Mouse (Mus musculus): ENCODE data around the gene Aff1. TPM values are rescaled to one million over a fixed set of nuclear protein-coding genes. Genes with fewer than 3 reads are reported as not detected.

Aff1 gene
- polyA plus RNA-seq (2015; fragmentation: Nextera tagmentation; extraction: Ambion mirVana), result 7.2 TPM in 2 replicates

DNA sequence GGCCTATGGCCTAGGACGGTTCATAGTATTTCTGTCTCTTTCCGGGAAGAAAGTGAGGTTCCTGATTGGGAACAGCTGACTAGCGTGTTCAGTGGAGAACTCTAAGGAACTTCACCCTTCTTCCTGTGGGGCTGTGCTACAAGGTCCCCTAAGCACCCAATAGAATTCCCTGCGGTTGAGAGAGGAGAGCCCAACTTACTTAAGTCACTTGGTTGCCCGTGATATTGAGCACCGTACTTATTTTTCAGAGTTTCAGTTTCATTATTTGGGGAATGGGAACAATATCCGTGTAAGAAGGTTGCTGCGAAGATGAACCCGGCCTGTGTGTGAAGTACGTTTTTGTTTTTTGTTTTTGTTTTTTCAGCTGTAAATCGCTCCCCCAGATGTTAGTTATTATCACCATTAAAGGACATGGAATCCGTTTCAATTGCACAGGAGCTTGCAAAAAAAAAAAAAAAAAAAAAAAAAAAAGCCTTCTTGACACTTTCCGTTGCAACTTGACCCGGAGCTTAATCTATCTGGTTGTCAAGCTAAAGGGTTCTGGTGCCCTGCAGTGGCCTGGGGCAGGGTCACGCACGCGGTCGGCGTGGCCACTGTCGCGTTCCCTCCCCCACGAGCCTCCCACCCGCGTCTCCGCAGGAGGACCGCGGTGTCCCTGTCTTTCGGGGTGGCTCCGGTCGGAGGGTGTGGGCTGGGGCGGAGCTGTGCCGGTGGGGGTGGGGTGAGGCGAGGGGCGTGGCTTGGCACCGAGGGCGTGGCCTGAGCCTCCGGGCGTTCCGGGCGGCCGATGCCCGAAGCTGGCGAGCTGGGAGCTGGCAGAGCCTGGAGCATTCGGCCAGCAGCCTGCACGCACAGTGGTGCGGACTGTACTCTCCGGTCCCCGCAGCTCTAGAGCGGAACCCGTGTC, at the start of gene Aff1:
Gene Aff1, plus strand, starts transcription at position 751 of the 907 bp plus-strand sequence.
- Histone ChIP-seq H3K9ac (peak within 1 kb of the TSS; percentile 44), H3K9me3 (no peaks in the 10 kb centered on the region), H3K4me1 (no peaks in the 10 kb centered on the region), H3K4me3 (replicated peaks) (peak within 1 kb of the TSS; percentile 71), H3K27ac (no peak within 1 kb of the TSS), H3K36me3 (no peaks in the 10 kb centered on the region), H3K27me3 (replicated peaks) (peaks cover 7% of the 10 kb centered on the region; the same call in 1 of the 2 replicates), H3K4me2 (peak within 1 kb of the TSS; percentile 100)
- 4% methylated on average over 50 of the region's 50 CpGs for WGBS
- ATAC-seq (ENCODE audit: insufficient read depth, low FRiP score, low read depth), result peak; percentile 94

DNA sequence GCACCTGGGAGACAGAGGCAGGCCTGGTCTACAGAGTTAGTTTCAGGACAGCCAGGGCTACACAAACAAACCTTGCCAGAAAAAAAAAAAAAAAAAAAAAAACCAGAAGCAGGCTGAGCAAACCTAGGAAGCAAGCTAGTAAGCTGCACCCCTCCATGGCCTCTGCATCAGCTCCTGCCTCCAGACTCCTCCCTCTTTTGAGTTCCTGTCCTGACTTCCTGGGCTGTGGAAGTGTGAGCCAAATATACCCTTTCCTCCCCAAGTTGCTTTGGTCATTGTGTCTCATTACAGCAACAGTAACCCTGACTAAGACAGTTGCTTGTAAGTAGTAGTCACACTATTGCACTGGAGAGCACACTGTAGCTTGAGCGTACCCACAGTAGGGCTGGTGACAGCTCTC, 48.0 kb upstream of the Aff1 start:
- ATAC-seq (ENCODE audit: insufficient read depth, low FRiP score, low read depth), result no peak
- no peaks in the 10 kb centered on the region for H3K9me3 ChIP-seq
- no peak overlapping the region for H3K4me3 ChIP-seq (replicated peaks)

DNA sequence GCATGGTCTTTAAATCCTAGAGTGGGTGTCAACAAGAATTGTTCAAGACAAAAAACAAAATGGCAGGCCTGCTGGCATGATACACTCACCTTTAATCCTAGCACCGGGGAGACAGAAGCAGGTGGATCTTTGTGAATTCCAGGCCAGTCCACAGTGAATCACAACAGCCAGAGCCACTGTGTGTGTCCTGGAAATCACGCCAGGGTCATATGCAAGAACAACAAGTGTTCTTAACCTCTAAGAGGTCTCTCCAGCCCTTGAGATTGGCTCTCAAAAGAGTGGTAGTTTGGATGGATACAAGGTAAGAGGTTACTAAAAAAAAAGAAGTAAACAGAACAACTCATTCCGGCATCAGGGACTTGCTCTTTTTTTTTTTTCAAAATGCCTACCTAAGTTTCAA, 44.9 kb upstream of the Aff1 start:
- H3K36me3 ChIP-seq, result no peaks in the 10 kb centered on the region
- H3K4me3 ChIP-seq (replicated peaks), result no peak overlapping the region
- H3K4me2 ChIP-seq, result no peak overlapping the region
- no peak for ATAC-seq (ENCODE audit: insufficient read depth, low FRiP score, low read depth)
- H3K9ac ChIP-seq, result no peak overlapping the region
- no peaks in the 10 kb centered on the region for H3K27me3 ChIP-seq (replicated peaks)
- 82% methylated on average over 3 of the region's 3 CpGs for WGBS
- H3K4me1 ChIP-seq, result no peaks in the 10 kb centered on the region; the same call in 1 of the 2 replicates
- no peak overlapping the region for H3K27ac ChIP-seq
- H3K9me3 ChIP-seq, result no peaks in the 10 kb centered on the region

More for the DNA sequence above, 48.0 kb upstream of the Aff1 start:
- Histone ChIP-seq H3K9ac (no peak overlapping the region), H3K27me3 (replicated peaks) (no peaks in the 10 kb centered on the region), H3K27ac (no peak overlapping the region), H3K36me3 (no peaks in the 10 kb centered on the region), H3K4me1 (no peaks in the 10 kb centered on the region; the same call in 1 of the 2 replicates), H3K4me2 (no peak overlapping the region)
- WGBS, result 96% methylated on average over 1 of the region's 1 CpGs

DNA sequence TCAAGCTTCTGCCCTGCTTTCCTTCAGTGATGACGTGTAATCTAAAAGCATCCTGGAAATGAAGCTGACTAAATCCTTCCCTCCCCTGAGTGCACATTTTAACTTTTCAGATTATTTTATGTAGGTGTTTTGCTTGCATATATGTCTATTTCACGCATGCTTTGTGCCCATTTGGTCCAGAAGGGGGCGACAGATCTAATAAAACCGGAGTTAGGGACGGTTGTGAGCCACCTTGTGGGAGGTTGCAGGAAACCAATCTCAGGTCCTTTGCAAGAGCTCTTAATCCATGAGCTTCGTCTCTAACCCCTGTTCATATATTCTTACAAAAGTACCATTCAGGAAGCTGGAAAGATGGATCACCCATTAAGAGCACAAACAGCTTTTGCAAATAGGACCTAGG, 37.9 kb upstream of the Aff1 start:
- H3K9ac ChIP-seq, result no peak overlapping the region
- no peaks in the 10 kb centered on the region for H3K9me3 ChIP-seq
- H3K36me3 ChIP-seq, result no peaks in the 10 kb centered on the region
- WGBS, result 34% methylated on average over 6 of the region's 6 CpGs
- peaks cover 4% of the 10 kb centered on the region; the same call in 1 of the 2 replicates for H3K4me1 ChIP-seq
- no peaks in the 10 kb centered on the region for H3K27me3 ChIP-seq (replicated peaks)
- no peak overlapping the region for H3K4me2 ChIP-seq
- H3K4me3 ChIP-seq (replicated peaks), result no peak overlapping the region
- no peak for ATAC-seq (ENCODE audit: insufficient read depth, low FRiP score, low read depth)
- no peak overlapping the region for H3K27ac ChIP-seq

DNA sequence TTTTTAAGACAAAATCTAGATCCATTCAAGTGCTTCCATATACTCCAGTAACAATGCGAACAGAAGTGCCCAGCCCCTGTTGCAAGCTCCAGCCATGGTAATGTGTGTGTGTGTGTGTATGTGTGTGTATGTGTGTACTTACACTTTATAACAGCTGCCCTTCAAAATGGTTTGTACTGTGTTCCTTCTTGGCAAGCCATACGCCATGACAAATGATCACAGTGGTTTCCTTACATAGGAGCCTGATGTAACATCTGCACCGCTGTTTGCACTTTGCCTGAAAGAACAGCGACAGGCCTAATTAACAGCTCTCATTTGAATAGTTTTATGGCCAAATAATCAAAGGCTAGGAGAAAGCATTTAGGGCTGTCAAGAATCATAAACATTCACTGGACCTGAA, 37.4 kb upstream of the Aff1 start:
- Histone ChIP-seq H3K9ac (no peak overlapping the region), H3K36me3 (no peaks in the 10 kb centered on the region), H3K27ac (no peak overlapping the region), H3K4me3 (replicated peaks) (no peak overlapping the region), H3K4me2 (peak overlapping the region; percentile 98), H3K4me1 (peaks cover 4% of the 10 kb centered on the region; the same call in 1 of the 2 replicates), H3K27me3 (replicated peaks) (no peaks in the 10 kb centered on the region), H3K9me3 (no peaks in the 10 kb centered on the region)
- ATAC-seq (ENCODE audit: insufficient read depth, low FRiP score, low read depth), result no peak
- WGBS, result 68% methylated on average over 4 of the region's 4 CpGs

DNA sequence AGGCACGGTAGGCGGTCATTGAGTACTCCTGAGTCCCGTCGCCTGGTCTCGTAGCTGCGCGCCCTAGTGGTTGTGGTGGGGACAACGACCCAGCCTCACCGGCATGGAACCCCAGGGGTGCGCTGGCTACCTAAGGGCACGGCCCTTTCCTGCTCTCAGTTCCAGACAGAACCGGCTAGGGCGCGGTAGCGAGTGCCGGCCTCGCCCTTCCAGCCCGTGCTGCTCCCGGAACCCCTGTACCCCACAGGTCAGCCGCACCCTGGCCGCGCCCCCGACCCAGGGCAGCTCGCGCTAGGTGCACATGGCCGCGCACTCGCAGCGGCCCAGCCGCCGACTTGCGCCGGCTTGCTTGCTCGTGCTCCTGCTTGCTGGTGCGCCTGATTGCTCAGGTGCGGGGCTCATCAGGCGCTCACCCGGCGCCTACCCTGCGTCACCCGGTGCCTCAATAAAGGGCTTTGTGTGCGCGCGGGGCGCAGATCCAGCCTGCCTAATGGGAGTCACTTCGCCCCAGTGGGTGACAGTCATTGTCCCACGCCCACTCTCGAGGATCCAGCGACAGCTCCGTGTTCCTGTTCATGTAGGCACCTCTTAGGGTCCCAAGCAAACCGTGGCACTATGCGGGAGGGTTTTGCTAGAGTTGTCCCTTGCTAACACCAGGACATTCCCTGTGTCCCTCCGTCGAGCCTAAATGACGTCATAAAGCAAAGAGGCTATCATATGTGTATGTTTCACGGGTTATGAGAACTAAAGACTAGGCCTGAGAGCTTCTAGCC, 36.6 kb upstream of the Aff1 start, which contains the start of gene 1700016H13Rik:
Gene 1700016H13Rik, minus strand, starts transcription at position 665 of the 773 bp plus-strand sequence.
- peak within 1 kb of the TSS; percentile 55 for H3K4me3 ChIP-seq (replicated peaks)
- WGBS, result 2% methylated on average over 46 of the region's 56 CpGs
- H3K4me2 ChIP-seq, result peak within 1 kb of the TSS; percentile 98
- no peaks in the 10 kb centered on the region for H3K27me3 ChIP-seq (replicated peaks)
- peak within 1 kb of the TSS; percentile 23 for H3K27ac ChIP-seq
- H3K4me1 ChIP-seq, result peaks cover 4% of the 10 kb centered on the region; the same call in 1 of the 2 replicates
- ATAC-seq (ENCODE audit: insufficient read depth, low FRiP score, low read depth), result peak; percentile 86
- no peaks in the 10 kb centered on the region for H3K9me3 ChIP-seq
- peak within 1 kb of the TSS; percentile 39; the same call in 1 of the 2 replicates for H3K9ac ChIP-seq
- H3K36me3 ChIP-seq, result no peaks in the 10 kb centered on the region

DNA sequence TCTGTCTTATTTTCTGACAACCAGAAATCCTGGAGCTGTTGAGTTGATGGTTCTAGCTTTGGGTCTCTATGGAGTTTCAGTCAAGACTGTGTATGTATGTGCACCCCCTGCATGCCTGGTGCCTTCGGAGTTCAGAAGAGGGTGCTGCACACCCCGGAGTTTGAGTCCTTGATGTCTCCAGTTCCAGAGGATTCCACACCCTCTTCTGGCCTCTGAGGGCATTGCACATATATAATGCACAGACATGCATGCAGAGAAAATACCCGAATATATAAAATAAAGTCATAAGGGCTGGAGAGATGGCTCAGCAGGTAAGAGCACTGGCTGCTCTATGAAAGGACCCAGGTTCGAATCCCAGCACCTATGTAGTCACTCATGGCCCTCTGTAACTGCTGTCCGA, 33.3 kb upstream of the Aff1 start:
- no peaks in the 10 kb centered on the region for H3K27me3 ChIP-seq (replicated peaks)
- H3K27ac ChIP-seq, result no peak overlapping the region
- no peak for ATAC-seq (ENCODE audit: insufficient read depth, low FRiP score, low read depth)
- no peaks in the 10 kb centered on the region for H3K9me3 ChIP-seq
- H3K4me3 ChIP-seq (replicated peaks), result no peak overlapping the region
- H3K4me2 ChIP-seq, result no peak overlapping the region
- peaks cover 4% of the 10 kb centered on the region; the same call in 1 of the 2 replicates for H3K4me1 ChIP-seq
- no peak overlapping the region for H3K9ac ChIP-seq
- 72% methylated on average over 5 of the region's 5 CpGs for WGBS
- no peaks in the 10 kb centered on the region for H3K36me3 ChIP-seq

DNA sequence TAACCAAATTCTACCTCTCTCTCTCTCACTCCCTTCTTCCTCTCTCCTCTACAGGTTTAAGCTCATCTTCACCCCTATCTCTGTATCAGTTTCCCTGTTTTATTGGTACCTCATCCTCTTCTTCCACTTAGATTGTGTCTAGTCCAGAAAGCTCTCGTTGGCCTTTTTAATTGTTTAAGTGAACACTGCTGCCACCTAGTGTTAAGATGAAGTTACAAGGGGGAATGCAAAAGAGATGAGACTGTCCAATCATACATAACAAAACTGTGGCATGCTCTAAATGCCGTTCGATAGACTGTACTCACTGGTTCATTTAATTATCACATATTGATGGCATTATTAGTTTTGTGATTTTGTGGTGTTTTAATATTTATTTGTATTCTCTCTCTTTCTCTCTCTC, 32.6 kb upstream of the Aff1 start:
- Histone ChIP-seq H3K9ac (no peak overlapping the region), H3K27ac (no peak overlapping the region), H3K4me3 (replicated peaks) (no peak overlapping the region), H3K4me1 (peaks cover 4% of the 10 kb centered on the region; the same call in 1 of the 2 replicates), H3K4me2 (no peak overlapping the region), H3K9me3 (no peaks in the 10 kb centered on the region), H3K36me3 (no peaks in the 10 kb centered on the region), H3K27me3 (replicated peaks) (no peaks in the 10 kb centered on the region)
- ATAC-seq (ENCODE audit: insufficient read depth, low FRiP score, low read depth), result no peak
- WGBS, result 34% methylated on average over 3 of the region's 3 CpGs

DNA sequence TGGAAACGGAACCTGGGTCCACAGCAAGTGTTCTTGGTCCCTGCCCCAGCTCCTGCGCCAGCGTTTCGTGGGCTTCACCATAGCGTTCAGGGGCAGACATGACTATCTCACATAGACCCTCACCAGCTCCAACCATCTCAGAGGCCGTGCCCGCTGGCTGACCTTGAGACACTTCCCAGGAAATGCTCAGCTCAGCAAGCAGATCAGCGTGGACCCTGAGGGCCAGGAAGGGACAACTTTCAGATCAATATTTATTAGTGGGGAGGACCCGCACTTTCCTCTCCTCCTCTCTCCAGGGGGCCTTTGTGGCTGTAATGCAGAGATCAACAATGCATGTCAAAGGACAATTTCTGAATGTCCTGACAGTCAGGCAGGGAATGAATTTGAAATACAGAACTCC, 27.2 kb upstream of the Aff1 start:
- Histone ChIP-seq H3K4me3 (replicated peaks) (no peak overlapping the region), H3K27ac (no peak overlapping the region), H3K36me3 (no peaks in the 10 kb centered on the region), H3K4me1 (no peaks in the 10 kb centered on the region), H3K9me3 (no peaks in the 10 kb centered on the region), H3K4me2 (no peak overlapping the region), H3K27me3 (replicated peaks) (no peaks in the 10 kb centered on the region), H3K9ac (no peak overlapping the region)
- ATAC-seq (ENCODE audit: insufficient read depth, low FRiP score, low read depth), result no peak
- WGBS, result 73% methylated on average over 9 of the region's 9 CpGs

DNA sequence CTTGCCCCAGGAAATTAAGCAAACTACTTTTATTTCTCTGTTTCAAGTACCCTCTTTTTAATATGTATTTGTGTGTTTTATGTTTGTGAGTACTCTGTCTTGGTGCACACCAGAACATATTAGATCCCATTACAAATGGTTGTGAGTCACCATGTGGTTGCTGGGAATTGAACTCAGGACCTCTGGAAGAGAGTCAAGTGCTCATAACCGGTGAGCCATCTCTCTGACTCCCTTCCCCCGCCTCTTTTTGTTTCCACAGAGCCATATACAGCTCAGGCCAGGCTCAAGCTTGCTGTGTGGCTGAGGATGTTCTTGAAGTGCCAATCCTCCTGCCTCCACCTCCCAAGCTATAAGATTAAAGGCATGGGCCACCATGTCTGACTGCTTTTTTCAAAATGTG, 26.3 kb upstream of the Aff1 start:
- WGBS, result 76% methylated on average over 2 of the region's 2 CpGs

DNA sequence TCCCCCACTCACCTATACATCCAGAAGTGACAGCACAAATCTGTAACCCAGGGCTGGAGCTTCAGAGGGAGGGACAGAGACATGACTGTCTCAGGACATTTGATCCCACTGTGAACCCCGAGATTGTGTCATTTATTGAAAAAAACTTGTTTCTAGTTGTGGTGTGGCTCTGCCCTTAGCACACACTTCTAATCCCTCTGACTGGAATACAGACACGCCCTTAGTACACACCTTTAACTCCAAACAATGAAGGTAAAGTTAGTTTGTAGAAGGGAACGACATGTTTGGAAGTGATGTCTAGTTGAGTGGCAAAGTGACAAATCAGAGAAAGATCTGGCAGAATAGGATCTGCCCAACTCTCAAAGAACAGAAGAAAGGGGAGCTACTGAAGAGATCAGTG, 20.3 kb upstream of the Aff1 start:
- 52% methylated on average over 3 of the region's 3 CpGs for WGBS
- H3K27me3 ChIP-seq (replicated peaks), result no peaks in the 10 kb centered on the region

More for the DNA sequence above, 26.3 kb upstream of the Aff1 start:
- Histone ChIP-seq H3K4me2 (no peak overlapping the region), H3K36me3 (no peaks in the 10 kb centered on the region), H3K27ac (no peak overlapping the region), H3K9me3 (no peaks in the 10 kb centered on the region), H3K27me3 (replicated peaks) (no peaks in the 10 kb centered on the region), H3K4me3 (replicated peaks) (no peak overlapping the region), H3K9ac (no peak overlapping the region), H3K4me1 (no peaks in the 10 kb centered on the region)
- no peak for ATAC-seq (ENCODE audit: insufficient read depth, low FRiP score, low read depth)

DNA sequence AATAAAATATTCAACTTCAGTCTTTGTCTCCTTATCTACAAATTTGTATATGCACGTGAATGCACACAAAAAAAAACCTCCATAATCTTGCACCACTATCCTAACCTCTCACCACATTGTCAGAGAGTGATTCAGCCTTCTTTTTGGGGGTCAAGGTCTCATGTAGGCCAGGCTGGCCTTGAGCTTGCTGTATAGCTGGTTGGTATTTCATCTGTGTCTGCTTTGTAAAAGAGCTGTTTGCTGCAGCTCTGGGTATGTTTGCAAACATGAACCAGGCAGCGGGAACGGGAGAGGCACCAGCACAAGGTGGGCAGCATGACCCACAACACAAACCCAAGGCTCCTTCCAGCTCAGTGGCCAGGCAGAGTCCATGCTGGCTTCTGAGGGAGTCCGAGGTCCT, 18.6 kb upstream of the Aff1 start:
- H3K9ac ChIP-seq, result no peak overlapping the region
- no peaks in the 10 kb centered on the region for H3K4me1 ChIP-seq
- no peak overlapping the region for H3K4me2 ChIP-seq
- H3K27ac ChIP-seq, result no peak overlapping the region
- no peak overlapping the region for H3K4me3 ChIP-seq (replicated peaks)
- WGBS, result 73% methylated on average over 4 of the region's 4 CpGs
- H3K9me3 ChIP-seq, result no peaks in the 10 kb centered on the region
- H3K27me3 ChIP-seq (replicated peaks), result no peaks in the 10 kb centered on the region
- no peaks in the 10 kb centered on the region for H3K36me3 ChIP-seq
- no peak for ATAC-seq (ENCODE audit: insufficient read depth, low FRiP score, low read depth)

More for the DNA sequence above, 20.3 kb upstream of the Aff1 start:
- H3K9me3 ChIP-seq, result no peaks in the 10 kb centered on the region
- no peak overlapping the region for H3K9ac ChIP-seq
- ATAC-seq (ENCODE audit: insufficient read depth, low FRiP score, low read depth), result 0 out of 2 replicates have a peak, but pooled peaks have one; percentile 36
- H3K27ac ChIP-seq, result peak overlapping the region; percentile 75
- H3K36me3 ChIP-seq, result no peaks in the 10 kb centered on the region
- no peaks in the 10 kb centered on the region for H3K4me1 ChIP-seq
- no peak overlapping the region for H3K4me3 ChIP-seq (replicated peaks)
- no peak overlapping the region for H3K4me2 ChIP-seq

All from stomach, embryonic 15.5 days (tissue).